Mouse (Mus musculus): ENCODE results near the gene Rala.

Gene Rala

DNA sequence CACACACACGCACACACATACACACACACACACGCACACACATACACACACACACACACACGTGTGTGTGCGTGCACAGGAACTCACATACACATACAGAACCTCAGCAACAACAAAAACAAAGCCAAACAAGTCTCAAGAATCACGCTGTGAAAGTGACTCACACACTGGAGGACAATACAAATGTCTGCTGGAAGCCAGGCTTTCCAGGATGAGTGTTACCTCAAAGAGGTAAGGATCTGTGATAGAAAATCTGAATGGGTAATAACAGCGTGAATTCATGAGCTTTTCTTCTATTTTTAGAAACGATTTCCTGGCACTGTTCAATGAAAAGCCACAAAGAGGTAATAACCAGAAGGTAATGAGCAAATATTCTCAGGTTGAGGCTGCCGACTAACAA is 59.8 kb downstream of the Rala start:
- DNase-seq (ENCODE audit: extremely low spot score, low spot score) = no peak

DNA sequence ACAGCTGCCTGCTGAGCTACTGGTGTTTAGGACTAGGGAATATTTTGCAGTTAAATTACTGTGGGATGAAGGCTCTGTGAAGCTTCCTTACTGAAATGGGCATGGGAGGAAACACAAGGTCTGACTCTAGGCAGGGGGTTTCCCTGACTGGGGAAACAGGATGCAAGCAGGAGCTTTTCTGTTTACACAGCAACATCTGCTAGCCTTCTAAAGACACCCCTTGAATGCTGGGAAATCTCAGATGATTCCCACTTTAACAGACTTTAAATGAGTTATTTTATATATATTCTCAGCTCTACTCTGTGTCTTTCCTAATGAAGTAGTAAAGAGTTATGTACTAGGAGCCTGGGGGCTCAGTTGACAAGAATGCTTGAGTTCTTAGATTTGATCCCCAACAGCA is 65.0 kb downstream of the Rala start:
- DNase-seq (ENCODE audit: extremely low spot score, low spot score) = no peak

DNA sequence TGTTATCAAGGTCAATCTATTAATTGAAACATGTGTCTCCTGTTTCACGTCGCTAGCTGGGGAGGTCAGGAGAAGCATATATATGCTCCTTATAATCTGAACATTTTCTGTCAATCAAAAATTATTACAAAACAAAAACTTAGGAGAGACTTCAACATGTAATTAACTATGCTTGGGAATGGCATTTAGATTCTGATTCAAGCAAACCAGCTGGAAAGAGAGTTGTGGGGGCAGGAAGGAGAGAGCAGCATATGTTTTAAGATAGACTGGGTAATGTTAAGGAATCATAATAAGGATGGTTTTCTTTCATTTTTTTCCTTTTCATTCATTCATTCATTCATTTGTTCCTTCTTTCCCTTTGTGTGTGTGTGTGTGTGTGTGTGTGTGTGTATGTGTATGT is 77.3 kb downstream of the Rala start:
- no peak for DNase-seq (ENCODE audit: extremely low spot score, low spot score)

DNA sequence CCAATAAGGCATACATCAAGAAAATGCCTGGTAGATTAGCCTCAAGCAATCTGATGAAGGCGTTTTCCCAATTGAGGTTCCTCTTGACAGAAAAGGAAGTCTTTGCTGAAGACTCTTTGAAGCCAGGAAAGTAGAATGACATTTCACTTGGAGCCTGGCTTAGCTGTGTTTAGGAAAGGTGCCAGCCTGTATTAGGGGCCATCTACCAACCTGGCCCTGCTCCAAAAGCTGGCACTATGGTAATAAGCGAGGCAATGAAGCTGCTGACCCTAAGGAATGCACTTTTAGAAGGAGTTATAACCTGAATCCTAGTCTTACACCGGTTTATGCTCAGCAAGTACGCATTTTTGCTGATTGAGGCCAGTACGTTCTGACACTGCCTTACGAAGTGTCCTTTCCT is 83.5 kb downstream of the Rala start:
- no peak for DNase-seq (ENCODE audit: extremely low spot score, low spot score)

DNA sequence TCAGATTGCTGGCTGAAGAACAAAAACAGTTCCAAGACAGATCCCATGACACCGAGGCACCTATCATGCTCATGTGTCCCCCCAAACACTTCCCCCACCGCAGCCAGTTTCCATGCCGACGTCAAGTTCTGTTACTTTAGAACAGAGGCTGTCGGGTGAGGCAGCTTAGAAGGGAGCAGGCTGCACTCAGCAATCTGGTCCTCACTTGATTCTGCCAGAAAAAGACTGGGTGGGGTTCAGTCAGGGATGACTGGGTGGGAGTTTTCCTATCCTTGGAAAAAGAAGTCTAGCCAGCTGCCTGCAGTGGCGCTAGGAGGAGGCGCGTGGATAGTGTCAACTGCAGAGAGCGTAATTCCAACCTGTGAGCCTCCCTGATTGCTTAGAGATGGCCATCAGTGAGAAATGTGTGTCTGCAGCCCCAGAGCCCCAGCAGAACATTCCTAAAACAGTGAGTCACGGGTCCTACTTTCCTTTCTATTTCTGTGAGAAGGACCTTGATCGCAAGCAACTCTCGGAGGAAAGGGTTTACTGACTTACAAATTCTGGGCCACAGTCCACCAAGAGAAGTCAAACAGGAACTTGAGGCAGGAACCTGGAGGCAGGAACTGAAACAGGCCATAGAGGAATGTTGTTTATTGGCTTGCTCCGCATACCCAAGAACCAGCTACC is 84.5 kb downstream of the Rala start:
- no peak for DNase-seq (ENCODE audit: extremely low spot score, low spot score)

DNA sequence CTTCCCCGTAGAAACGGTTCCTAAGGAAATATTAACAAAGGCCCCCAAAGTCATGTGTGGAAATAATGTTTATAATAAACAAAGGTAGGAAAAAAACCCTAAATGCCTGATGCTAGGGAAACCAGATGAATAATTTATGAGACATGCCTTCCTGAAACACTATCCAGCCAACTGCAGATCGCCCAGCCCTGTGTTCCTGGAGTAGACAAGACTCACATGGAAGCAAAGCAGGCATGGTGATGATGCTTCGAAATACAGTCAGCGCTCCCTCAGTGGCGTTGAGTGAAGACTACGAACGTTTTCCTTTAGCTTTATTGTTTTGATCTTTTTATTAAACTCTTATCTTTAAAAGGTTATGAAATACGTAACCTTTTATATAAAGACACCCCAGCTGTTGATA is 87.0 kb downstream of the Rala start:
- no peak for DNase-seq (ENCODE audit: extremely low spot score, low spot score)

DNA sequence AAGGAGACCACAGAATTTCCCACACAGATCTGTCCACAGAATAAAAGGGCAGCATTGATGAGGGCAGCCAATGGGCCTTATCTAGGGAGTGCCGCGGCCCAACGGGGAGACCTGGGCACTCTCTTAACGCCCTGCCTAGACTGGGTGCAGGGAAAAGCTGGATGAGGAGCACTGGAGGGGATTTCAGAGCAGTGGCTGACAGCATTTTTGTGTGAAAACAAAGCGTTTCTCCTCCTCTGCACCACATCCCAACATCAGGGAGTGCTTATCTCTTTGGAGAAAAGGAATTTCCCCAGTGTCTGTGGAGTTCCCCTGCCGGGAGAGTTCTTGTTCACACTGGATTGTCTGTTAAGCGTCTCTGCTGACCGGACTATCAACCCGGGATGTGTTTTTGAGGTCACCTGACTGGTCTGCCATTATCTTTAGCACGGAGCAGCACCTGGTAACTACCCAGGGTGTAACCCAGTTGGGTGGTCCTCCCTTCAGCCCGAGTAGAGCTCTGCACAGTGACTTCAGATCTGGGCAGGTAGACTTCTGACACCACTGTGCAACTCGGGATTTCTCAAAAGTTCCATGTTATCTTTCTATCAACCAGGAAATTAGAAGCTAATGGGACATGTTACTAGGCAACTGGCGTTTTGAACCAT is 88.4 kb downstream of the Rala start:
- DNase-seq (ENCODE audit: extremely low spot score, low spot score) = peak; percentile 37

DNA sequence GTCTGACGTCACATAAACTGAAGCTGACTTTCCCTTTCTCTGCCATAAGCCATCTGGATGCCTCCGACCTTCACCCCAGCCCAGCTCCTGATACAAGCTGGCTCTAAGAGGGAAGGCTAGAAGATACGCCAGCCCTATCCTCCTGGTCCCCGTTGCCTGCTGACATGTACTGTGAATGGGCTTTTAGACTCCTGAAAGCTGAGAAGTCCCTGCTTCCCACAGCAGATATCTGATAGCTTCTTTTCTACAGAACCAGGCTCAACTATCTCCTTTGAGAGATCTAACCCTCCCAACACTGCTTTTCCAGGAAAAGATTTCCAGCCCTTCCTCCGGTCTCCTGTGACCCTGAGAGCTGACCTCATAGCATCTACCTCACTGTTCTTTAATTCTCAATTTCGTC is 89.3 kb downstream of the Rala start:
- no peak for DNase-seq (ENCODE audit: extremely low spot score, low spot score)

DNA sequence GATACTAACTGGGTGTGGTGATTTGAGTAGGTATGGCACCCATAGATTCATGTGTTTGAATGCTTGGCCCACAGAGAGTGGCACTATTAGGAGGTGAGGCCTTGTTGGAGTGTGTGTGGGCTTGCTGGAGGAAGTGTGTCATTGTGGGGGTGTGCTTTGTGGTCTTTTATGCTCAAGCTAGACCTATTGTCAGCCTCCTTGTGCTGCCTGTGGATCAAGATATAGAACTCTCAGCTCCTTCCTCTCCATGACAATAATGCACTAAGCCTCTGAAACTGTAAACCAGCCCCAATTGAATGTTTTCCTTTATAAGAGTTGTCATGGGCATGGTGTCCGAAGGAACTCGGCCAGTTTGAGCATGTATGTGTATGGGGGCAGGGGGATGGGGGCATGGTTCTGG is 100.7 kb downstream of the Rala start:
- no peak for DNase-seq (ENCODE audit: extremely low spot score, low spot score)

DNA sequence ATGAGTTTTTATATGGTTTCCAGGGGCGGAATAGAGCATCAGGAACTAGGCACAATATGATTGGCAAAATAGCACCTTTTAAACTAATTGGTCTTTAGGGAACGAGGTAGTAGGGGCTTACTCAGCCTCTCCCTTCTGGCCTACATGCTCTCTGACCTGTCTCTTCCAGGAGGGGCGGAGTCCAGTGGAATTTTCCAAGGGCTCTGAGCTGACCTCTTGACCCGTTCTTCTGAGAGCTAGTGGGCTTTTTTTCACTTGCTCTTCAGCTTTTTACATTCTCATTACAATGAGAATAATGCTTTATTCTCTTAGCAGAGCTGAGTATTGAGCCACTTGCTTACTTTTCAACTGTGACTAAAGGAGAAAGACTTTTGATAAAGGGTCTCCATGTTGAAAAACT is 101.3 kb downstream of the Rala start:
- DNase-seq (ENCODE audit: extremely low spot score, low spot score) = no peak

DNA sequence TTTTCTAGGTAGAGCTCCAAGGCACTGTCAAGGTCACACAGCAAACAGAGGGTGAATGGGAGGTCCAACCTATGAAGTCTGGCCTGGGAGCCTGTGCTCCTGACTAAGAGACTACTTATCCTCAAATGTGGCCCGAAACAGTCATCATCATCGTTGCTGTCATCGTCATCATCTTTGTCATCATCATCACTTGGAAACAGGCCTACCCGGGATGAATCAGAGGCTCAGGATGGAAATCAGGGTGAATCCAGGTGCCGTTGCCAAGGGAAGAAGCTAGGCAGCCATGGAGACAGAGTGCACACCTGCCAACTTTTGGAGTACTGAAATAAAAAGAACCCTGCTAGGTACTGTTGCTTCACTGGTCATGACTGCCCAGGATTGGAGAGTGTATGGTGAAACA is 104.9 kb downstream of the Rala start:
- DNase-seq (ENCODE audit: extremely low spot score, low spot score) = no peak

DNA sequence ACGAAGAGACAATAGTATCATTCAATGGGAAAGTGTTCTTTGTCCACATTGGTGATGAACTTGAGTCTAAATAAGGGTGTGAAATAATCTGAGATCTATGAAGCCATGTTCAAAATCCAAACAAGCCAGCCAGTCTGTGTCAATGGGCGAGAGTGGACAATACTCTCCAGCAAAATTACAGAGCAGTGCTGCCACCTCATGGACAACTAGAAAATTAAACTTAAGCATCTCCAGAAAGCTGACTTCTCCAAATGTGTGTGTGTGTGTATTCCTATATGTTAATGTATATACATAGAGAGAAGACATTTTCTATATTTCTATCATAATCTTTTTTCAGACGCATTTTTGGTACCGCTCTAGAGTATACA is 105.6 kb downstream of the Rala start:
- peak; percentile 44 for DNase-seq (ENCODE audit: extremely low spot score, low spot score)

DNA sequence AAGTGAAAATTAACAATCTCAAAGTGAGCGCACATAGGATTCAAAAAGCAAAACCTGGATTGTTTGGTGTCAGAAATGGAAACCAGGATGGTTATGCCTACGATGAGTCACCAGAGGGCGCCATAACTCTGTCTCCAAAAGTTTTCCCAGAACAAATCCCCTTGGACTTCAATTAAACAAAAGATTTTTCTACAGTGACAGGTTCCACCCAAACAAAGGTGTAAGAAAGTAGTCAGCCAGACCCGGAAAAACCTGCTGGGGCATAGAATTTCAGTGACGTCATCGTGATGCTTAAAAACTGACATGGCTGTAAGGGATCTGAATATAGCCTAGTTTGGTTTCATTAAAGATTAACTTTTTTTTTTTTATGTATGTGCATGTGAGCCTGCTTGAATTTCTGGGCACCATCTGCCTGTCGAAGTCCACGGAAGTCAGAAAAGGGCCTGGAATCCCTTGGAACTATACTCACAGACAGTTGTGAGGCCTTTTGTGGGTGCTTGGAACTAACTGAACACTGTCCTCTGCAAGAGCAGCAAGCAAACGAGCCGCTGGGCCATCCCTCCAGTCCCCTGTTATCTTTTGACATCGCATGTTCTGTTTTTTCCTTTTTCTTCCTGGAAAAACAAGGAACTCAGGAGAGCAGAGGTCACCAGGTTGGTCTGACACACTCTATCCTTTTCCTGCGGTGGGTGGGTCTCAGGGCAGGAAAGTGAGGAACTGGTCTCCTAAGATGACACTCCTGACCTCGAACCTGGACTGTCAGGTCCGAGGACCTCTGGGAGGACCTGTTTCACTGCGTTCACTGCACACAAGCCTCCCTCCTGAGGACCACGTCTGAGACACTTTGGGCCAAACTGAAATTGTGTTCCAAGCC is 106.2 kb downstream of the Rala start:
- DNase-seq (ENCODE audit: extremely low spot score, low spot score) = peak; percentile 49

DNA sequence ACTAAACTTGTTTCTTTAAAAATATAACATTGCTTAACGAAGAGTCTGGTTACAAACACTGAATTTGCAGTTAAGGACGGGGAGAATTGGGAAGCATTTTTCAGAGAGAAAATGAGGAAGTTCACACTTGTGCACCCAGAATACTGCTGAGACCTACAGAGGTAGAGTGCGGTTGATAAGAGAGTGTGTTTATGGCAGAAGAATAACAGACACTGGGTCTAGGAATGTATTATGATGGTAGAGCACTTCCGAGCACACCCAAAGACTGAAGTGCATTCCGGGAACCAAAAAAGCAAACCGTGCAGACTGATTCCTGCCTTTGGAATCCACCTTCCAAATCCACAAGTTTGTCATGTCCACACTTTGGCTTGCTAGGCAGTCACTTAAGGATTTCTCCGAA is 107.2 kb downstream of the Rala start:
- no peak for DNase-seq (ENCODE audit: extremely low spot score, low spot score)

DNA sequence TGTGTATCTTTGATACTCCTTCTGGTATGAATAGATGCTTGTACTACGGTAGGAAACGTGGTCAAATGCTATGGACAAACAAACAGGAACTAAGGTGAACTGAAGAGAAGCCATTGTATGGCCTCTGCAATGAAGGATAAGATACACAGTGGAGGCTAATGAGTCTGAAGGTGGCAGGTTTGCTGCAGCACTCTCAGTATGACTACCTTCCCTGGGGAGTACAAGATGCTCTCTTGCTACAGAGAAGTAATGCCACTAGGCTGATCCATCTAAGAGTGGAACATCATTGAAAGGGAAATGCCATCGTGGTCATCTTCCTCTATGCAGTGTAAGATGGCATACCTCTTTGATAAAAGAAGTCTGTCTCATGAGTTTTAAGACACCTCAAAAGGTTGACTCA is 111.1 kb downstream of the Rala start:
- DNase-seq (ENCODE audit: extremely low spot score, low spot score) = no peak

All from neural tube, embryonic 10.5 days (tissue).